Mouse (Mus musculus) limb, embryonic 14.5 days (tissue): ENCODE results near the gene Afg3l1. TPM values are rescaled to one million over a fixed set of nuclear protein-coding genes. Genes with fewer than 3 reads are reported as not detected.

ENCODE experiments used
- ATAC-seq: fragments of 200-750 bp; cut with Nextera tagmentation; 2 replicates; pipeline ENCODE4 v1.8.0; 2017; ENCODE audit warnings: low read depth, moderate number of reproducible peaks, moderate TSS enrichment; ENCODE audit not compliant: low FRiP score
- DNase-seq: peaks from one replicate; pipeline ENCODE4 v3.0.0-alpha.2; 2015; ENCODE audit warnings: low spot score
- H3K27ac ChIP-seq: fragments of 300-500 bp; sonication (generic); replicated peaks from 2 replicates; pipeline ENCODE4 v1.5.1; 2014; ENCODE audit warnings: low read depth, mild to moderate bottlenecking, low read length, moderate library complexity, mixed read lengths
- H3K27me3 ChIP-seq: fragments of 300-500 bp; sonication (generic); 2 replicates; pipeline ENCODE4 v1.6.1; 2014; ENCODE audit warnings: low read length, mixed read lengths; ENCODE audit not compliant: control insufficient read depth, insufficient read depth
- H3K36me3 ChIP-seq: fragments of 300-500 bp; sonication (generic); 2 replicates; pipeline ENCODE4 v1.6.1; 2014; ENCODE audit warnings: mild to moderate bottlenecking, low read length, moderate library complexity, mixed read lengths; ENCODE audit not compliant: control insufficient read depth, insufficient read depth
- H3K4me1 ChIP-seq: fragments of 300-500 bp; sonication (generic); 2 replicates; pipeline ENCODE4 v1.6.1; 2014; ENCODE audit warnings: antibody characterized with exemption, low read length, mixed read lengths; ENCODE audit not compliant: control insufficient read depth, insufficient read depth
- H3K4me2 ChIP-seq: fragments of 300-500 bp; sonication (generic); replicated peaks from 2 replicates; pipeline ENCODE4 v1.6.1; 2014; ENCODE audit warnings: low read depth, mild to moderate bottlenecking, low read length, moderate library complexity; ENCODE audit not compliant: severe bottlenecking
- H3K4me3 ChIP-seq: fragments of 300-500 bp; sonication (generic); replicated peaks from 2 replicates; pipeline ENCODE4 v1.5.1; 2014; ENCODE audit warnings: low read length
- H3K9ac ChIP-seq: fragments of 300-500 bp; sonication (generic); 2 replicates; pipeline ENCODE4 v1.6.1; 2014; ENCODE audit warnings: mild to moderate bottlenecking, low read depth, low read length, moderate library complexity; ENCODE audit not compliant: severe bottlenecking
- H3K9me3 ChIP-seq: fragments of 300-500 bp; sonication (generic); 2 replicates; pipeline ENCODE4 v1.6.1; 2016; ENCODE audit warnings: low read length; ENCODE audit not compliant: control insufficient read depth
- POLR2A ChIP-seq: fragments of 200-500 bp; IDR thresholded peaks from 2 replicates; pipeline ENCODE4 v1.8.0; 2012; ENCODE audit warnings: inconsistent platforms, mild to moderate bottlenecking, moderate library complexity, borderline replicate concordance; ENCODE audit not compliant: insufficient read depth, insufficient read length; ENCODE audit errors: extremely low read depth
- WGBS: fragments of 180-500 bp; shearing (Covaris S2); extraction: QIAGEN DNeasy Blood & Tissue Kit; methylation state at CpG from one replicate; pipeline ENCODE4 v1.1.7; 2014; 5-methylcytosine and 5-hydroxymethylcytosine counted together
- polyA plus RNA-seq, 2 experiments: library from polyadenylated mRNA; depleted of rRNA in 1 of 2; stranded (reverse) in 1 of 2; unstranded in 1 of 2; fragments of >200 nt; fragmentation: Nextera tagmentation in 1 of 2; extraction: Ambion mirVana in 1 of 2; gene quantifications; 2 replicates each; pipeline versions ENCODE4 v1.2.1 to v1.2.3; 2012 to 2014

Gene Afg3l1
- polyA plus RNA-seq, 2 experiments, result 30.8 to 31.1 TPM

- H3K4me3 ChIP-seq, result no peak overlapping the region
- DNase-seq (no peak), ATAC-seq (no peak)
- H3K36me3 ChIP-seq, result peaks cover 95% of the 10 kb centered on the region
- no peak overlapping the region for H3K4me2 ChIP-seq
- no peaks in the 10 kb centered on the region for H3K27me3 ChIP-seq
- H3K27ac ChIP-seq, result no peak overlapping the region
- no peak for TF ChIP-seq POLR2A
- no peaks in the 10 kb centered on the region for H3K4me1 ChIP-seq
- 84% methylated on average over 4 of the region's 4 CpGs for WGBS
- H3K9ac ChIP-seq, result no peak overlapping the region
- peaks cover 5% of the 10 kb centered on the region; the same call in 1 of the 2 replicates for H3K9me3 ChIP-seq
Observed at GRCm38 (mm10) chr8:123505267-123505666, 27.6 kb downstream of the Afg3l1 start.

- no peak overlapping the region for H3K9ac ChIP-seq
- H3K4me3 ChIP-seq, result no peak overlapping the region
- TF ChIP-seq POLR2A, result no peak
- peaks cover 91% of the 10 kb centered on the region for H3K36me3 ChIP-seq
- WGBS, result 88% methylated on average over 9 of the region's 9 CpGs
- H3K4me2 ChIP-seq, result no peak overlapping the region
- H3K27me3 ChIP-seq, result no peaks in the 10 kb centered on the region
- DNase-seq, result no peak
- no peak overlapping the region for H3K27ac ChIP-seq
- peaks cover 5% of the 10 kb centered on the region; the same call in 1 of the 2 replicates for H3K9me3 ChIP-seq
- no peaks in the 10 kb centered on the region for H3K4me1 ChIP-seq
- ATAC-seq, result no peak
Observed at GRCm38 (mm10) chr8:123505695-123506094, 28.0 kb downstream of the Afg3l1 start.

DNA sequence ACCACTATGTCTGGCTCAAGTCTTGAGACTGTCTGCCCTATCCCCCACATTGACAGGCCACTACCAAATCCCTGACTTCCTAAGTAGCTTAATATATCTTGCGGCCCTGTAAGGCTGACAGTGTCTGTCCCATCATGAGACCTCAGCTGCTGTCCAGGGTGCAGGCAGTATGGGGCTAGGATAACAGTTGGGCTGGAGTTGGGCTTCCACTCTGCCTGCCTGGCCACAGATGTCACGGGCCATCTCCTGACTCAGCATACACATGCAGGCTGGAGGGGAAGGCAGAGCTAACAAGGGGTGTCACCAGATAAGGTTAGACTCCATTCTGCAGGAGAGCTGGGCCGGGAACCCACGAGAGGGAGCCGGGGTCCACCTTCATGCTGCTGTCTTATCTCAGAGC, 29.4 kb downstream of the Afg3l1 start:
- Histone ChIP-seq H3K36me3 (peaks cover 77% of the 10 kb centered on the region), H3K4me1 (no peaks in the 10 kb centered on the region), H3K27ac (no peak overlapping the region), H3K4me3 (no peak overlapping the region), H3K4me2 (no peak overlapping the region), H3K9ac (no peak overlapping the region), H3K27me3 (no peaks in the 10 kb centered on the region), H3K9me3 (peaks cover 5% of the 10 kb centered on the region; the same call in 1 of the 2 replicates)
- ATAC-seq, result peak; percentile 32
- no peak for DNase-seq
- WGBS, result 89% methylated on average over 5 of the region's 5 CpGs
- no peak for TF ChIP-seq POLR2A

- no peak overlapping the region for H3K27ac ChIP-seq
- no peak for TF ChIP-seq POLR2A
- WGBS, result 70% methylated on average over 5 of the region's 5 CpGs
- no peak overlapping the region for H3K4me2 ChIP-seq
- ATAC-seq (no peak), DNase-seq (no peak)
- peaks cover 40% of the 10 kb centered on the region for H3K36me3 ChIP-seq
- no peaks in the 10 kb centered on the region for H3K9me3 ChIP-seq
- H3K4me3 ChIP-seq, result no peak overlapping the region
- H3K4me1 ChIP-seq, result 0 out of 2 replicates have a peak, but pooled peaks cover 3% of the 10 kb centered on the region
- no peak overlapping the region for H3K9ac ChIP-seq
- H3K27me3 ChIP-seq, result peaks cover 10% of the 10 kb centered on the region
Observed at GRCm38 (mm10) chr8:123510819-123511218, 33.1 kb downstream of the Afg3l1 start.

- peaks cover 10% of the 10 kb centered on the region for H3K27me3 ChIP-seq
- WGBS, result 7% methylated on average over 9 of the region's 9 CpGs
Observed at GRCm38 (mm10) chr8:123514136-123514535, 36.4 kb downstream of the Afg3l1 start.

More at GRCm38 (mm10) chr8:123514136-123514535, 36.4 kb downstream of the Afg3l1 start:
- DNase-seq, result no peak
- Histone ChIP-seq H3K4me2 (peak overlapping the region; percentile 99), H3K4me1 (peaks cover 6% of the 10 kb centered on the region; the same call in 1 of the 2 replicates), H3K36me3 (peaks cover 12% of the 10 kb centered on the region), H3K27ac (no peak overlapping the region), H3K9ac (peak overlapping the region; percentile 55), H3K4me3 (peak overlapping the region; percentile 70), H3K9me3 (no peaks in the 10 kb centered on the region)
- no peak for TF ChIP-seq POLR2A
- no peak for ATAC-seq
